Mouse (Mus musculus) limb, embryonic 11.5 days (tissue): ENCODE results near the gene Apobec1. TPM values are rescaled to one million over a fixed set of nuclear protein-coding genes. Genes with fewer than 3 reads are reported as not detected.
"Not testable (repeated sequence)": the region's sequence is repeated elsewhere in the genome, so short reads cannot be mapped to it uniquely, and the experiment has no call there.

Source experiments
- ATAC-seq: fragments of 200-750 bp; cut with Nextera tagmentation; 2 replicates; pipeline ENCODE4 v1.8.0; 2017; ENCODE audit warnings: low read depth; ENCODE audit not compliant: insufficient number of reproducible peaks, low FRiP score, low TSS enrichment
- DNase-seq: peaks from one replicate; pipeline ENCODE4 v3.0.0-alpha.2; 2015; ENCODE audit warnings: low spot score
- H3K27ac ChIP-seq: fragments of 300-500 bp; sonication (generic); replicated peaks from 2 replicates; pipeline ENCODE4 v1.5.1; 2014; ENCODE audit warnings: low read depth, mild to moderate bottlenecking, low read length
- H3K27me3 ChIP-seq: fragments of 300-500 bp; sonication (generic); 2 replicates; pipeline ENCODE4 v1.6.1; 2014; ENCODE audit warnings: mild to moderate bottlenecking, low read length, mixed read lengths; ENCODE audit not compliant: control insufficient read depth, insufficient read depth
- H3K36me3 ChIP-seq: fragments of 300-500 bp; sonication (generic); 2 replicates; pipeline ENCODE4 v1.6.1; 2014; ENCODE audit warnings: mild to moderate bottlenecking, low read length, moderate library complexity, mixed read lengths; ENCODE audit not compliant: control insufficient read depth, insufficient read depth
- H3K4me1 ChIP-seq: fragments of 300-500 bp; sonication (generic); 2 replicates; pipeline ENCODE4 v1.6.1; 2014; ENCODE audit warnings: low read length, mixed read lengths; ENCODE audit not compliant: control insufficient read depth, insufficient read depth
- H3K4me2 ChIP-seq: fragments of 300-500 bp; sonication (generic); 2 replicates; pipeline ENCODE4 v1.6.1; 2014; ENCODE audit warnings: low read depth, mild to moderate bottlenecking, moderate library complexity; ENCODE audit not compliant: severe bottlenecking
- H3K4me3 ChIP-seq: fragments of 300-500 bp; sonication (generic); 2 replicates; pipeline ENCODE4 v1.5.1; 2014; ENCODE audit warnings: low read depth, low read length
- H3K9ac ChIP-seq: fragments of 300-500 bp; sonication (generic); 2 replicates; pipeline ENCODE4 v1.6.1; 2014; ENCODE audit warnings: mild to moderate bottlenecking, low read length
- H3K9me3 ChIP-seq: fragments of 300-500 bp; sonication (generic); 2 replicates; pipeline ENCODE4 v1.6.1; 2016; ENCODE audit warnings: low read length; ENCODE audit not compliant: control insufficient read depth
- WGBS: fragments of 180-500 bp; shearing (Covaris S2); extraction: QIAGEN DNeasy Blood & Tissue Kit; methylation state at CpG from one replicate; pipeline ENCODE4 v1.1.7; 2014; 5-methylcytosine and 5-hydroxymethylcytosine counted together
- polyA plus RNA-seq: library from polyadenylated mRNA; unstranded; fragments of >200 nt; fragmentation: Nextera tagmentation; extraction: Ambion mirVana; gene quantifications from 2 replicates; pipeline ENCODE4 v1.2.1, GENCODE M21; 2014

The Apobec1 gene
- polyA plus RNA-seq: 0.79 and 1.7 TPM in 2 replicates

DNA sequence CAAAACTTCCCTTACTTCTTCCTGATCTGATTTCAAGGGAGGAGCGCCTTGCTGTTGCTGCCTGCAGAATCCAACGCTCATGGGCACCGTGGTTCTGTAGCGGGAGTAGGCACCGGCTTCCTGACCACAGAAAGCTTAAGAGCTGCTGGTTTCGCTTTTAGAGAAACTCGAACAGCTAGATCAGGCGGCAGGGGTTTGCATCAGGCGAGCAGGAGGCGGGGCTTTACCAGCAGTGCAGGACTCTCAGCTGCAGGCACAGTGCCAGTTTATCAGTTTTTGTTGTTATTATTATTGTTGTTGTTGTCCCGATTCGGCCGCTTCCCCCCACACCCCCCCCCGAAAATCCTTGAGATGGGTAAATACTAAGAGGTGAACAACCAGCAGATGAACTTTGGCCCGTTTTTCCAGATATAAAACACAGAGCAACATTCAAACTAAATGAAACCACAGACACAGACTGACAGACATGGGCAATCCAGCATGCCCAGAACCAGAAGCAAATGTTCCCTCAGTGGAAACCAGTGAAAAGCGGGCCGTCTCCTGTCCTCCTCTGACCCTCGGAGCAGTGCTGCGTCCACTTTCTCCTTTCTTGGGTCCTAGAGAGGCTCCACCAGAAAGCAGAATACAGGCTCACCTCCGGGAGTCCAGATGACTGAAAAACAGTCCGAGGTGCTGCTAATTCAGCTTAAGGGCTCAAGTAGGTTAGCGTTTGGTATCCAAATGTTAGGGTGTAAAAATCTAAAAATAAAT is at the start of gene Apobec1:
Apobec1 (minus strand) TSS at position 203 of the 750 bp plus-strand sequence.
- peak; percentile 61; the same call in 1 of the 2 replicates for ATAC-seq
- WGBS: 10% methylated on average over 22 of the region's 22 CpGs
- Histone ChIP-seq H3K27me3 (no peaks in the 10 kb centered on the region), H3K9me3 (no peaks in the 10 kb centered on the region), H3K4me1 (no peaks in the 10 kb centered on the region), H3K9ac (peak within 1 kb of the TSS; percentile 48), H3K4me3 (peak within 1 kb of the TSS; percentile 29), H3K36me3 (no peaks in the 10 kb centered on the region), H3K27ac (no peak within 1 kb of the TSS), H3K4me2 (peak within 1 kb of the TSS; percentile 50)
- peak; percentile 74 for DNase-seq

DNA sequence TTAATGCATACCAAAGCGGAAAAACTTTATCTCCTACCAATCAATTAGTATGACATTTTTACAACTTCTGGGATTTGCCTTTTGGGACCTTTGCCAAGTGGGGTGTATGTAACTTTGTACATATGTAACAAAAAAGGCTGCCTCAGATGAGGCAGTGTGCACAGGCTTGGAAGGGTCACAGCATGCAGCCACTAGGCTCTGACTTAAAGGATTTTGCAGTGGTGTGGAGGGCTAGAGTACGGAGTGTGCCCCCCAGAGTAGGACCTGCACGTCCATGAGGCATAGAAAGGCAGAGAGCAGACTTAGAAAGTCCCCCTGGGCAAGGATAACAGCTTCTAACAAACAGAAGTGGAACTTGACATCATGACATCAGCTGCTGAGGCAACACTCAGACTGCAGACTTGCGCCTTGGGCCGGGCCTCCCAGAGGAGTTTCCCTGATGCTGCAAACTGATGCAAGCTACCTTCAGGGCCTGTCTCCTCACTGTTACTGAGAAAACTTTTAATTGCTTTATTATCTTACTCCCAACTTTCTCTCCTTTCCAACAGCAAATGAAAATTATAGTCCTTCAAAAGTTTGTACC is 48.2 kb upstream of the Apobec1 start:
- H3K9me3 ChIP-seq: no peaks in the 10 kb centered on the region
- no peak overlapping the region for H3K9ac ChIP-seq
- H3K27ac ChIP-seq: no peak overlapping the region
- ATAC-seq (no peak), DNase-seq (no peak)
- H3K4me3 ChIP-seq: no peak overlapping the region
- 75% methylated on average over 5 of the region's 5 CpGs for WGBS
- H3K4me2 ChIP-seq: no peak overlapping the region
- H3K4me1 ChIP-seq: no peaks in the 10 kb centered on the region
- no peaks in the 10 kb centered on the region for H3K27me3 ChIP-seq
- no peaks in the 10 kb centered on the region for H3K36me3 ChIP-seq

DNA sequence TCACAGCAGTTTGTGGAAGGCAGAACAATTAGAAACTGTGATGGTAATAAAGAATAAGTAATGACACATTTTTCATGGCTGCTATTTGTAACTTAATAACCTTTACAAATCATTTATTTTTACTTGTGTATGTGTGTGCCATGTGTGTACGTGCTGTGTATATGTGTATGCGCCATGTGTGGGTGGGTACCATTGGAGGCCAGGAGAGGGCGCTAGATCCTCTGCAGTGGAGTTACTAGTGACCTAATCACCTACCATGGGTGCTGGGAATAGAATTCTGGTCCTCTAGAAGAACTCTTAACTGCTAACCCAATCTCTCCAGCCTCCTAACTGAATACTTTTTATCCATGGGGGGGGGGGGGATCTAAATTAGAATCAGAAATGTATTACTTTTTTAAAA is 47.7 kb upstream of the Apobec1 start:
- 80% methylated on average over 3 of the region's 3 CpGs for WGBS
- H3K4me1 ChIP-seq: no peaks in the 10 kb centered on the region
- no peak for ATAC-seq

DNA sequence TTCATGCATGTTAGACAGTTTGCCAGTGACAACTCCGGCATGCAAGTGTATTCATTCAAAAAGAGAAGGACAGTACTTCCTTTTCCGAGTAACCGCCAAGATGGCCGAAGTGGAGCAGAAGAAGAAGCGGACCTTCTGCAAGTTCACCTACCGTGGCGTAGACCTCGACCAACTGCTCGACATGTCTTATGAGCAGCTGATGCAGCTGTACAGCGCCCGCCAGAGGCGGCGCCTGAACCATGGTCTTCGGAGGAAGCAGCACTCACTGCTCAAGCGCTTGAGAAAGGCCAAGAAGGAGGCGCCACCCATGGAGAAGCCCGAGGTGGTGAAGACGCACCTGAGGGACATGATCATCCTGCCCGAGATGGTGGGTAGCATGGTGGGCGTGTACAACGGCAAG is 42.0 kb upstream of the Apobec1 start:
- not testable (repeated sequence) for H3K9ac ChIP-seq, ATAC-seq, DNase-seq

More for the DNA sequence above, 47.7 kb upstream of the Apobec1 start:
- Histone ChIP-seq H3K36me3 (no peaks in the 10 kb centered on the region), H3K9ac (no peak overlapping the region), H3K27ac (no peak overlapping the region), H3K27me3 (no peaks in the 10 kb centered on the region), H3K9me3 (no peaks in the 10 kb centered on the region), H3K4me3 (no peak overlapping the region), H3K4me2 (no peak overlapping the region)
- DNase-seq: no peak

DNA sequence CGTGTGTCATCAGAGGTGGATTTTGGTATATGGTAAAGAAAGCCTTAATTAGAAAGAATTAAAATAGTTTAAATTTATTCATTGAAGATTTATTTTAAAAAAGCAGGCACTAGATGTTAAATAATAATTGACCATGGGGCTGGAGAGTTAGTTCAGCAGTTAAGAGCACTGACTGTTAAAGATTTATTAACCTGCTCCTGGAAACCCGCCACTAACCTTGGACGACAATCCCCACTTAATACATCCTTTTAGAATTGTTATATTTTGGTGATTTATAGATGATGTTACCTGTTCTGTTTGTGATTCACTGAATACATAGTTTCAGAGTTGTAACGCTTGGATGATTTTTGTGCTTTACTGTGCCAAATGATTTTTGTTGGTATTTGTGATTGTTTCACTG is 35.3 kb upstream of the Apobec1 start:
- not testable (repeated sequence) for H3K4me1 ChIP-seq, H3K27me3 ChIP-seq, DNase-seq, H3K36me3 ChIP-seq, H3K9ac ChIP-seq, H3K4me2 ChIP-seq, ATAC-seq, H3K4me3 ChIP-seq, H3K9me3 ChIP-seq, H3K27ac ChIP-seq
- 74% methylated on average over 4 of the region's 4 CpGs for WGBS

More for the DNA sequence above, 42.0 kb upstream of the Apobec1 start:
- H3K27ac ChIP-seq, H3K4me2 ChIP-seq, H3K36me3 ChIP-seq, H3K4me1 ChIP-seq, H3K27me3 ChIP-seq, H3K9me3 ChIP-seq, H3K4me3 ChIP-seq: not testable (repeated sequence)
- WGBS: 86% methylated on average over 21 of the region's 21 CpGs

DNA sequence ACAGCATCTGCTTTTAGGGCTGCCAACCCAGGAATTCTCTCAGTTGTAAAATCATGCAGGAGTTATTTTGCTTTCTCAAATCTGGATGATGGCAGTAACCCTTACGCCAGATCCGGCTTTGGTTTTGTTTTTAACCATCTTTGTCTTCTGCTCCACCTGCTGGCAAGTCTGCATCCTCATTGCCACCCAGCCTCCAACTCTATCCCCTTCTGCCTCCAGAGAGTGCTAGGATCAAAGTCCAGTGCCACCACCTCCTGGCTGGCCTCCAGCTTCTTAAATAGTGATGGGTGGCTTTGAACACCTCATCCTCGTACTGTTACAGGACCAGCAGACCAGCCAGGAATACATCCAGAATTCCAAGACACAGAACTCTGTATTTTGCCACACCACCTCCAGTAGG is 34.4 kb upstream of the Apobec1 start:
- Histone ChIP-seq H3K4me3 (no peak overlapping the region), H3K4me1 (no peaks in the 10 kb centered on the region), H3K27me3 (no peaks in the 10 kb centered on the region), H3K9me3 (no peaks in the 10 kb centered on the region), H3K27ac (no peak overlapping the region), H3K36me3 (no peaks in the 10 kb centered on the region), H3K4me2 (no peak overlapping the region), H3K9ac (no peak overlapping the region)
- DNase-seq: no peak
- WGBS: 85% methylated on average over 3 of the region's 3 CpGs
- ATAC-seq: no peak

DNA sequence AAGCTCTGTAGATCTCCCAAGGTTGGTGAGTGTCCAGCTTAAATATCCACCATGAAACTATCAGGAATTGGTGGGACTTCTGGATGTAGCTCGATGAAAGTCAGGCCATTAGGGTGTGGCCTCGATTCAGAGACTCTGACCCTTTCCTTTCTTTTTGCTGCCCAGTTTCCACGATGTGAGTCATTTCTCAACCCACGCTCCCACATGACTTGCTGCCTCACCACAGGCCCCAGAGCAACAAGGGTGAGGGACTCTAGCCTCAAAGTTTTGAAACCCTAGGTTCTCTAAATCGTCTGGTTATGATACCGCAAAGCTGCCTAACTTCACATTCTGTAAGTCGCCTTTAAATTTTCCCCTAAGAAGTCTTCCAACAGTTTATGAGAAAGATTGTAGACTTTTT is 33.1 kb upstream of the Apobec1 start:
- Histone ChIP-seq H3K9ac (no peak overlapping the region), H3K27ac (no peak overlapping the region), H3K36me3 (no peaks in the 10 kb centered on the region), H3K9me3 (no peaks in the 10 kb centered on the region), H3K4me3 (no peak overlapping the region), H3K4me1 (no peaks in the 10 kb centered on the region), H3K27me3 (no peaks in the 10 kb centered on the region), H3K4me2 (no peak overlapping the region)
- ATAC-seq (no peak), DNase-seq (no peak)
- 90% methylated on average over 7 of the region's 7 CpGs for whole genome bisulfite sequencing

DNA sequence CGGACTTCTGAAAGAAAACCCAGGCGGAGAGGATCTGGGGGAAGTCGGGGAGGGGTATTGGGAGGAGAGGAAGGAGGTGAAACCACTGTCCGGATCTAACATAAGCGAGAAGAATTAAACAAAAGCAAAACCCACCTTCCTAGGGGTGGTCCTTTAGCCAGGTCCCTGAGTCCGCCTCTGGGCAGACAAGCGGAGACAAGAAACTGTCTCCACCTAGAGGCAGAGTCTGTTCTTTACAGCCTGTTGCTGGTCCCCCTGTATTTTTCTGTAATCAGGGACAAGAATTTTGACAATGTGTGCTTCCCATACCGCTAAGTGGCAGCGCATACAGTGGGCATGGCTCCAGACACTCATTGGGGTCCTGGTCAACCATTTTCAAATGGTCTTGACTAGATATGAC is 31.2 kb upstream of the Apobec1 start:
- no peak overlapping the region for H3K27ac ChIP-seq
- no peak overlapping the region for H3K9ac ChIP-seq
- H3K4me1 ChIP-seq: no peaks in the 10 kb centered on the region
- H3K4me3 ChIP-seq: no peak overlapping the region
- no peaks in the 10 kb centered on the region for H3K27me3 ChIP-seq
- ATAC-seq (no peak), DNase-seq (peak; percentile 36)
- WGBS: 50% methylated on average over 9 of the region's 9 CpGs
- no peak overlapping the region for H3K4me2 ChIP-seq
- no peaks in the 10 kb centered on the region for H3K9me3 ChIP-seq
- H3K36me3 ChIP-seq: no peaks in the 10 kb centered on the region
